Mouse (Mus musculus) right cerebral cortex, adult 18-20 months (tissue): ENCODE data around the gene Cept1.

Source experiments
- DNase-seq: peaks from one replicate; pipeline ENCODE4 v3.0.0; 2022; ENCODE audit warnings: mixed read lengths

The Cept1 gene

DNA sequence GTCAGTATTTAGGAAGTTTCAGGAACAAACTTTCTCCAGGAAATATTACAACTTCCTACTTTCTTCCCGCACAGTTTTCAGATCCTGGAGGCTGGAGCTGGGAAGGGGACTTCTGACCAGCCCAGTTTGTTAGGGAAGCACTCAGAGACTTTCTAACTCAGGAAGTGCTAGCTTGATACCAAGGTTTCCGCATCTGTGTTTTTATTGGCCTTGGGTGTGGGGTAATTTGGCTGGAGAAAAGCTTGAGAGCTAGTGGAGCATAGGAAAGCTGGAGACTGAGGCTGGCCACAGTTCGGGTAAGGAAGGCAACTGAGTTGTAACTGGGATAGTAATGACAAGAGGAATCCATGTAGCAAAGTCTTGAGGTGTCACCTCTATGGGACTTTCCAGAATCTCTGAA, 53.7 kb downstream of the Cept1 start:
- no peak for DNase-seq

GRCm38 (mm10) chr3:106493202-106493601, 54.4 kb downstream of the Cept1 start:
- no peak for DNase-seq

DNA sequence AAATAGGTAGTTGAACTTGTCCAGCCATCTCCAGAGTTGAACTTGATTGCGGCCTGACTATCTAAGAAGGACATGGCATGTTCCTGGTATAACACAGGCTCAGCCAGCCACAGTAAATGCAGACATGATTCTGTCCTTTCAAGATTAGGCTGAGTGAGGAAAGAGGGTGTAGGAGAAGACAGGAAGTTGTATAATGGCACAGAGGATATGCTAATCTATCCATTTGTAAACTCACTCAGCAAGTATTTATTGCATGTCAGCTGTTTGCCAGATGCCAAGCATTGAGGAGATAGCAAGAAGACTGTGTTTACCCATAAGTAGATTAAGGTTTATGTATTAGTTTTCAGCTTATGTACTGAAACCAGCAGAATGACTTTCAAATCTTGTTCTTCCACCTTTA, 54.9 kb downstream of the Cept1 start:
- no peak for DNase-seq

DNA sequence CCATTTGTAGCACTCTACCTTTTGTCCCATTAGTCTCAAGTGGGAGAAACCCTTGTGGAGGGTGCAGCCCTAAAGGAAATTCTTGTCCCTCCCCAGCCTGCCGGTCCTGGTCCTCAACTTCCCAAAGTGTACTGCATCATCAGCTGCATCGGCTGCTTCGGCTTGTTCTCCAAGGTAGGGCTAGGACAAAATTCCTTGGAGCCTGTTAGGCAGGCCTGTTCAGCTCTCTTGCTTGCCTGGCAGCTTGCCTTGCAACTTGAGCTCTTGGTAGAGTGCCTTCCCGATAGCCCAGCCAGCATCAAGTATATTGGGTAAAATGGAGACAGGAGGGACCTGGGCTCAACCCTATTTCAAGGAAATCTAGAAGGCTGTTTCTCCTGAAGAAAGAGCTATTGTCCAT, 57.4 kb downstream of the Cept1 start:
- no peak for DNase-seq

DNA sequence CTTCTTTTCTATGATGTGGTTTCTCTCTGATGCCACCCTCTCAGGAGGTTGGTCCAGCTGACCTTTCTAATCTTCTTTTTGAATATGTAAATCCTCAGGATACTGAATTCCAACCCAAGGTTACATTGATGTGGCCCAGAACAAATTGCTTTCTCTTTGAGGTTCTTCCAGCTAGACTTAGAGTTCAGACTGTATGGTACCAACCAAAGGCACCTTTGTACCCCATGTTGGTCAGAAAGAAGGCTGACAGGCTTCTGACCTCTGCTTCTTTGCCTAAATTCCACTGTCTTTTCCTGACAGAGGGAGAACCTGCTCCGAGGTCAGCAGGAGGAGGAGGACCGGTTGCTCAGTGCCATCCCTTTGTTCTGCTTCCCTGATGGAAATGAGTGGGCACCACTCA, 60.1 kb downstream of the Cept1 start:
- DNase-seq = no peak

DNA sequence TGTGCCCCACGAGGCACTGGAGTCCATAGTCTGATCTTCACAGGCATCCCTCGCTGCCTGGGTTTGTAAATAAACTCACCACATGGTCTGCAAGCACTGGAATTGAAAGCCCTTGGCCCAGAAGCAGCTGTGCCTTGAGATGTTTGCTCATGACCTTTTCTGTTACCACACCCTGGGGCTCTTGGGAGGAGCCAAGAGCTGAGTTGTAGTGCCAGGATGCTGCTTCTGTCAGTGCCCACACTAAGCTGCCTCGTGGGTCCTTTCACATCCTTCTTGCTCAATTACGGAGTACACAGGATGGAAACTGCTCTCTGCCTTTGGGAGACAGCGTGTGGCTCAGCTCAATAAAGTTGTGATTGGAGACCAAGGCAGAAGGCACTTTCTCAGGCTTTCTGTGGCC, 61.8 kb downstream of the Cept1 start:
- DNase-seq = no peak

DNA sequence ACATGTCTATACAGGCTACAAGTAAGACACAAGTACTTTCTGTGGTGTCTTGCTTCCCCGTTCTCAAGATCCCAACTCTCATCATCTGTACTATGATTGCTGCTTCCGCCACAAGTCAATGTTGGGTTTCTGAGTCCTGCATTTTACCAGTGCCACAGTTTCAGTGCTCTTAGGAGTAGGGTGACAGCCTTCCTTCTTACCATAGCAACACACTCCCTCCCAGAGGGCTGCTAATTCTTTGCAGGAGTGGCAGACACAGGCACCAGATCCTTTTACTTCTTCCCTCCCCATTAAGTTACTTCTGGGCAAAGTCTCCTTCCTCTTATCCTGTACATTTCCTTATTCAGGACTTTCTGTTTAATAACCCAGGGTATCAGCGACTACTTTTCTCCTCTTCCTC, 62.7 kb downstream of the Cept1 start:
- DNase-seq = no peak

GRCm38 (mm10) chr3:106483796-106484405, 63.7 kb downstream of the Cept1 start:
- DNase-seq = no peak

GRCm38 (mm10) chr3:106483297-106483696, 64.3 kb downstream of the Cept1 start:
- no peak for DNase-seq

- no peak for DNase-seq
These were observed 65.1 kb downstream of the Cept1 start, which contains the start of gene Dennd2d for GRCm38 (mm10) chr3:106482281-106483081. Gene Dennd2d (plus strand): TSS chr3:106482405.

- DNase-seq = no peak
These were observed 70.7 kb downstream of the Cept1 start for GRCm38 (mm10) chr3:106476863-106477262.

GRCm38 (mm10) chr3:106474210-106474609, 73.4 kb downstream of the Cept1 start:
- no peak for DNase-seq

- DNase-seq = no peak
These were observed 82.9 kb downstream of the Cept1 start for GRCm38 (mm10) chr3:106464750-106465149.

GRCm38 (mm10) chr3:106462493-106462892, 85.1 kb downstream of the Cept1 start:
- DNase-seq = no peak

DNA sequence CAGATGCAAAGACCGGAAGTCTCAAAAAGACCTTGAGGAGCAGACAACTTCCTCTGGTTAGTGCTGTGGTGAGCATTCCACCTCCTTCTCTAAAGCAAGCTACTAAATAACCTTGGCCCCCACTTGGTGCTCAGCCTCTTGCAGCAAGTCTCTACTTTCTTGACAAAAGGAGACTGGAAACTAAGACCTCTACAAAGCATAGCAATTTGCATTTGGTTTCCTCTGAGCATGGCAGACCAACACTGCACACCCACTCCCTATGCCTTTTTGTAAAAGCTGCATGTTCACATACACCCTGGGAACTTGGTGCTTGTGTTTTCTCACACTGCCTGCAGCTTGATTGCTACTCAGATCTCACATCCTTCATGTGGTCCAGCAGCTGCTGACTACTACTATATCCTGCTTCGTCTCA, 85.5 kb downstream of the Cept1 start:
- DNase-seq = no peak

GRCm38 (mm10) chr3:106457298-106457869, 90.2 kb downstream of the Cept1 start:
- no peak for DNase-seq

GRCm38 (mm10) chr3:106452616-106453015, 95.0 kb downstream of the Cept1 start:
- no peak for DNase-seq
